Mouse (Mus musculus) cortical plate, adult 2 months (tissue): Measurements from ENCODE around the gene Dtx4.

ENCODE experiments used
- CTCF ChIP-seq: fragments of 200-500 bp; IDR thresholded peaks from 2 replicates; pipeline ENCODE4 v1.5.1; 2011; ENCODE audit warnings: mild to moderate bottlenecking, control low read depth, low read length; ENCODE audit not compliant: insufficient read depth; ENCODE audit errors: extremely low read depth
- POLR2A ChIP-seq: fragments of 200-500 bp; IDR thresholded peaks from 2 replicates; pipeline ENCODE4 v1.6.1; 2011; ENCODE audit warnings: mild to moderate bottlenecking, low read length, control low read depth; ENCODE audit not compliant: insufficient read depth; ENCODE audit errors: extremely low read depth

GRCm38 (mm10) chr19:12418312-12418711 is 82.9 kb downstream of the Dtx4 start:
- TF ChIP-seq POLR2A (no peak), CTCF (no peak)
